Mouse (Mus musculus) C2C12 (cell line): ENCODE measurements around the gene Inpp5f. TPM values are rescaled to one million over a fixed set of nuclear protein-coding genes. Genes with fewer than 3 reads are reported as not detected.
"Not testable (repeated sequence)": the region's sequence is repeated elsewhere in the genome, so short reads cannot be mapped to it uniquely, and the experiment has no call there.

Experiments used
- H3K27me3 ChIP-seq: one replicate; pipeline ENCODE4 v1.6.1; 2011; ENCODE audit not compliant: control insufficient read depth, insufficient read depth, insufficient read length
- H3K36me3 ChIP-seq: one replicate; pipeline ENCODE4 v1.6.1; 2011; ENCODE audit not compliant: control insufficient read depth, insufficient read depth
- H3K4me3 ChIP-seq: one replicate; pipeline ENCODE4 v1.5.1; 2011; ENCODE audit warnings: mild to moderate bottlenecking, control low read depth; ENCODE audit not compliant: poor library complexity, insufficient read depth, severe bottlenecking
- H3K79me2 ChIP-seq: one replicate; pipeline ENCODE4 v1.6.1; 2011; ENCODE audit not compliant: control insufficient read depth, insufficient read depth
- H3K79me3 ChIP-seq: one replicate; pipeline ENCODE4 v1.6.1; 2011; ENCODE audit warnings: low read depth, control low read depth
- H3ac ChIP-seq: one replicate; pipeline ENCODE3; 2011; ENCODE audit warnings: low read depth; ENCODE audit not compliant: control insufficient read depth, insufficient read length
- CEBPB ChIP-seq: IDR thresholded peaks from one replicate; pipeline ENCODE4 v1.6.1; 2011; ENCODE audit warnings: low read depth, mild to moderate bottlenecking, control low read depth, moderate library complexity
- CTCF ChIP-seq: IDR thresholded peaks from one replicate; pipeline ENCODE4 v1.5.1; 2011; ENCODE audit not compliant: control insufficient read depth, insufficient read depth, insufficient read length
- FOSL1 ChIP-seq: IDR thresholded peaks from one replicate; pipeline ENCODE4 v1.8.0; 2011; ENCODE audit warnings: mild to moderate bottlenecking, low read length; ENCODE audit not compliant: poor library complexity, insufficient read depth, severe bottlenecking
- MAX ChIP-seq: IDR thresholded peaks from one replicate; pipeline ENCODE4 v1.6.1; 2011; ENCODE audit warnings: mild to moderate bottlenecking, control low read depth
- MYOD1 ChIP-seq: IDR thresholded peaks from one replicate; pipeline ENCODE4 v1.6.1; 2011; ENCODE audit warnings: low read depth; ENCODE audit not compliant: control insufficient read depth, insufficient read length
- MYOG ChIP-seq: IDR thresholded peaks from one replicate; pipeline ENCODE4 v1.6.1; 2011; ENCODE audit not compliant: control insufficient read depth, insufficient read length; ENCODE audit errors: extremely low read depth
- USF1 ChIP-seq: IDR thresholded peaks from one replicate; pipeline ENCODE4 v1.6.1; 2011; ENCODE audit warnings: low read depth, mild to moderate bottlenecking, control low read depth, moderate library complexity
- polyA plus RNA-seq: library from polyadenylated mRNA; unstranded; fragments of >200 nt; fragmentation: generic; extraction: Trizol; gene quantifications from one replicate; pipeline ENCODE4 v1.2.1, GENCODE M21; 2012; ENCODE audit warnings: missing spikeins

Gene Inpp5f
- polyA plus RNA-seq, 1 experiment: 6.1 TPM

DNA sequence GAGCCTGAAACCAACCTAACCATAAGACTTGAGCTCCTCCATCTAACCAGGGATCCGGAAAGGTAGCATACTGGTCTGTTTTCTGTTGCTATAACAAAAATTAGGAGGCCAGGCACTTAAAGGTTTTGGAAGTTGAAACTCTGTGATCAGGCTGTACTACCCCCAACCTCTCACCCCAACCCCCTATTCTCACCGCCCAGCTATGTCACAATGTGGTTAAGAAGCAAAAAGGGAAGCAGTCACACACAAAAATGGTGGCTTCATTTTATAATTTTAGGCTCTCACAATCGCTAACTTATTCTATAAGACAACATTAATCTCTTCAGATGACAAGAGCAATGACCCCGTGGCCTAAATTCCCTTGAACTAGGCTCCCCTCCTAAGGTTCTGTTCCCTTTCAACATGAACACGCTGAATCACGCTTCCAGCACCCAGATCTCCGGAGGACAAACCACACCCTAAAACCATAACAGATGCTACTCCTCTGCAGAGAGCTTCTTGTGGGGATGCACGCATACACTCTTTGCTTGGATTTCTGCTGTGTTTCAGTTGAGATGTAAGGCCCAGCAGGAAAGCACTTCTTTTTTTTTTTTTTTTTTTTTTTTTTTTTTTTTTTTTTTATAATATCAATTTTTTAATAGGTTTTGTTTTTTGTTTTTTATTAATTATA, 41.0 kb upstream of the Inpp5f start:
- Histone ChIP-seq H3K36me3 (no peaks in the 10 kb centered on the region), H3K79me3 (no peaks in the 10 kb centered on the region), H3ac (no peak overlapping the region), H3K4me3 (no peak overlapping the region), H3K79me2 (no peaks in the 10 kb centered on the region), H3K27me3 (no peaks in the 10 kb centered on the region)
- no peak for TF ChIP-seq MAX
- TF ChIP-seq CTCF: no peak
- TF ChIP-seq FOSL1: no peak
- TF ChIP-seq CEBPB: no peak
- TF ChIP-seq USF1: no peak

GRCm38 (mm10) chr7:128570657-128571056, 40.5 kb upstream of the Inpp5f start:
- H3K4me3 ChIP-seq, H3K27me3 ChIP-seq, H3K36me3 ChIP-seq, H3K79me2 ChIP-seq, H3K79me3 ChIP-seq, H3ac ChIP-seq: not testable (repeated sequence)

- Histone ChIP-seq H3K27me3 (no peaks in the 10 kb centered on the region), H3K36me3 (no peaks in the 10 kb centered on the region), H3K79me2 (no peaks in the 10 kb centered on the region), H3K4me3 (no peak overlapping the region), H3ac (no peak overlapping the region), H3K79me3 (no peaks in the 10 kb centered on the region)
- TF ChIP-seq MYOD1 (no peak), CTCF (no peak), USF1 (no peak), CEBPB (no peak), MAX (no peak), FOSL1 (no peak), MYOG (no peak)
Observed at GRCm38 (mm10) chr7:128572030-128572429, 39.1 kb upstream of the Inpp5f start.

GRCm38 (mm10) chr7:128575211-128575610, 35.9 kb upstream of the Inpp5f start:
- Histone ChIP-seq H3K36me3 (no peaks in the 10 kb centered on the region), H3K79me2 (no peaks in the 10 kb centered on the region), H3K4me3 (no peak overlapping the region), H3ac (no peak overlapping the region), H3K79me3 (no peaks in the 10 kb centered on the region), H3K27me3 (no peaks in the 10 kb centered on the region)
- TF ChIP-seq MYOD1 (no peak), MAX (no peak), CEBPB (no peak), USF1 (no peak)

DNA sequence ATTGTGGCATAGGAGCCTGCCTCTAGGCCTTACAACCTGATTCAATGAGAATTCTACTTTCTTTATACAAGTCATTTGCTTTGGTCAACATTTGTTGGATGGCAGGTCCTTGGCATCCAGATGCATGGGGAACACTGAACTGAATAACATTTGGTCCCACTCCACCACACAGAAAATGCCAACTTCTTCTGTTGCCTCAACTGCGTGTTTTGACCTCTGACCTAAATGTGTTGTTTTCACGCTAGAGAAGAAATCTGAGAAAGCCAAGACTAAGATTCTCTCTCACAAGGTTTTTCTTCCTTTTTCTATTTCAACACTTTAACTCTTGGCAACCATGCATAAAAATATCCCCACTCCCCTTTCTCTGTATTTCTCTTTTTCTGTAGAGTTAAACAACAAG, 35.3 kb upstream of the Inpp5f start:
- Histone ChIP-seq H3K27me3 (no peaks in the 10 kb centered on the region), H3K36me3 (no peaks in the 10 kb centered on the region), H3ac (no peak overlapping the region), H3K79me2 (no peaks in the 10 kb centered on the region), H3K4me3 (no peak overlapping the region), H3K79me3 (no peaks in the 10 kb centered on the region)
- TF ChIP-seq USF1 (no peak), MYOG (no peak), FOSL1 (no peak), MYOD1 (no peak), CEBPB (no peak)

DNA sequence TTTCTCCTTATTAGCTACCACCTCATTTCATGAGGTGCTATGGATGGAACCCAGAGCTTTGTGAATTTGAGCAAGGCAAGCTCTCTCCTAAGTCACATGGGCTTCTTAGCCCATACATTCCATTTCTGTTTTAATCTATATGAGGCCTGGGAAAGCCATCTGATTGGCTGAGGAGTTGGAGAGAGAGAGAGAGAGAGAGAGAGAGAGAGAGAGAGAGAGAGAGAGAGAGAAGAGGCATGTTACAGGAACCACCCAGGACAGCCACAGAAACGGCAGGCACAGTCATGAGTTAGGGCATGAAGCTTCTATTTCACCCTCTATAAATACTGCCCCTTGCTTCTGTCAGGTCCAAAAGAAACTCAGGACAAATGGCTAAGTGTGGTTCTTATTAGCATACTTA, 33.5 kb upstream of the Inpp5f start:
- no peak for TF ChIP-seq USF1
- TF ChIP-seq MYOD1: no peak
- no peak for TF ChIP-seq CEBPB
- TF ChIP-seq MYOG: no peak
- TF ChIP-seq MAX: no peak
- no peak for TF ChIP-seq CTCF
- TF ChIP-seq FOSL1: no peak
- Histone ChIP-seq H3K4me3 (no peak overlapping the region), H3K27me3 (no peaks in the 10 kb centered on the region), H3K79me3 (no peaks in the 10 kb centered on the region), H3K36me3 (no peaks in the 10 kb centered on the region), H3K79me2 (no peaks in the 10 kb centered on the region), H3ac (no peak overlapping the region)
